1 mouse cellular context compared by ENCODE assay signal in genomic region chr10:81234206-81234605, GRCm38 (mm10).
TF ChIP-seq lines count a peak whose summit lies in the region.

No protein-coding gene starts in this region.

TF ChIP-seq in myocyte, 11 proteins besides CTCF, POLR2A, EP300 and RAD21:
- no peak for TF ChIP-seq E2F4 (IDR thresholded peaks at IDR 0.05; ENCODE audit: insufficient read depth)
